Mouse (Mus musculus) bone marrow macrophage, adult 2 months (primary cell): ENCODE measurements around the gene Kyat1.

Experiments
- CTCF ChIP-seq: IDR thresholded peaks from 2 replicates; pipeline ENCODE4 v1.5.1; 2012; ENCODE audit warnings: low read depth, mild to moderate bottlenecking, low read length, moderate library complexity
- POLR2A ChIP-seq: IDR thresholded peaks from 2 replicates; pipeline ENCODE4 v1.6.1; 2012; ENCODE audit warnings: mild to moderate bottlenecking, low read depth, low read length, borderline replicate concordance

- TF ChIP-seq CTCF (no peak), POLR2A (no peak)
Observed at GRCm38 (mm10) chr2:30185276-30185675, 20.4 kb downstream of the Kyat1 start.
